Mouse (Mus musculus) spleen, postnatal 4 days (tissue): ENCODE data around the gene Ifrd2.
"Not testable (repeated sequence)": the region's sequence is repeated elsewhere in the genome, so short reads cannot be mapped to it uniquely, and the experiment has no call there.

Experiments used
- DNase-seq, 2 experiments: peaks; one replicate each; pipeline ENCODE4 v3.0.0; 2022; ENCODE audit warnings: low spot score in 2 of 2

Gene Ifrd2

DNA sequence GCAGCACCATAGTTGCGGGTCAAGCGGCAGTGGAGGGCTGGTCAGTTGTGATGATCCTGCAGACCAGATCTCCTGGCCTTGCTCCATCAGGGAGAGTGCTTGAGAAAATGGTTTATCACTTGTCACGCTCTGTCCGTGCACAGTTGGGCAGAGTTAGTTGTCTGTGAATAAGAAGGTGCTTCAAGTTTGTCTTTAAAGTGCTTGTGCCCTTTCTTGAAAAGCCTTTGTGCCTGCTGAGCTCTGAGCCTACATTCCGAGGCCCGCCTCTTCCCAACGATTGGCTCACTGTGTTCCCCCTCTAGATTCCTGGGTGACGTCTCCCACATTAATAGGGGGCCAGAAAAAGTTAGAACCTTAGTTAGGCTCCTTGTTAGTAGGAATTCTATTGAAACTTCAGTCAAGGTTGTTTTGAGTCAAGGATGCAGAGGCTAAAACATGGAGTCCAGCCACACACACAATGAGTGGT lies 35.5 kb upstream of the Ifrd2 start:
- DNase-seq: no peak

DNA sequence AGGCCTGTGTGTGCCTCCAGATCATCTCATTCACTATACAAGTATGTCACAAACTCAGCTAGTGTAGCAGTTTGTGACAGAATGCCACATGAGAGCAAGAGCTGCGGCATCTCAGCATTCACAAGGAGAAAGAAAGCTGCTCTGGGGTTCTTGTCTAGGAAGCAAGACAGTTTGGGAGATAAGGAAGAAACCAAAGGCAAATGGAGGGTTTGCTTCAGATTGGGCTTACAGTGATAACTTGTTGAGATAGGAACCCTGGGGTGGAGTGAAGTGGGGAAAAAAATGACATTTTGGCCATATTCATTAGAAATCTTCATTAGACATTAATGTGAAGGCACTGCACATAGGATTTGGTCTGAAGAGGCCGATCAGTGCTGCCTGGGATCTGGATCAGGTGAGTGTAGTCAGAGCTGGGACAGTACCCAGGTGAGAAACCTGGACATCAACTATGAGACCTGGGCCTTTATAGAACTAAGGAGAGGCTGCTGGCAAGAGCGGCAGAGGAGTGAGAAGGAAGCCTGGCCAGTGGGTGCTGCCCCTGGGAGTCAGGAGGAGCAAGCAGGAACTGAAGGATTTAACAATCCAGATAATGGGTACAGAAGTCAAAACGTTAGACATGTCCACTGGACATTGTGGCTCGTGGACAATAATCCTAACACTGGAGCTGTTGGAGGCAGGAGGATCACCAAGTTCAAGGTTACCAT lies 34.6 kb upstream of the Ifrd2 start:
- DNase-seq: no peak

DNA sequence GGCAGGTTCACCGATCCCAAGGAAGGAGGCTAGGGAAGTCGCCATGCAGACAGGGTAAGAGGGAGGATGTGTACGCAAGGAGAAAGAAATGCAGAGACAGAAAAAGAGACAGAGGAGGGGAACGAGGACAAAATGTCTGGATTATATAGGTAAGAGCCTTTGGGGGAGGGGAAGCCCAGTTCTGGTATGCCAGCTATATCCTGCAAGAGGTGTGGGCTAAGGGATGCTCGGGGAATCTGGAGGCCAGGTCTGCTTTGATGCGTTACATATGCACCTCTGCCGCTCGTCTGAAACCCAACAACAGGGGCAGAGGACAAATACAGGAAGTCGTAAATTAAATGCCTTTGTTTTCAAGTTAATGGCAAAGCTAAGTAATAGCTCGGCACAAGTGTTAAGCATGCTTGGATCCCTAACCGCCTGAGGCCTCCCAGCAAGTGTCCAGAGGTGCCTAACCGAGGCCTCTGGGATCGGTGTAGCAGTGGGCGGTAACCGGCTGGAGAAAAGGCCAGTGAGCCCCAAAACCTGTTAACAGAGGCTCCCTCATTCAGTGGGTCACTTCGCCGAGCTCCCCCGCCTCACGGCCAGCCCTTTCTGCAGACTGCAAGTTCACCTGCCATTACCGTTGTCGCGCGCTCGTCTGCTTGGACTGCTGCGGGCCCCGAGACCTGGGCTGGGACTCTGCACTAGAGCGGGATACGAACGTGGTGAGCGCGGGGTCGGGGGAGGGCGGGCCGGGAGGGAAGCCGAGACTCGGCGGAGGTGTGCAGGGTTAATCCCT lies 33.7 kb upstream of the Ifrd2 start:
- peak in 1 of 2 experiments; percentile 81 for DNase-seq

DNA sequence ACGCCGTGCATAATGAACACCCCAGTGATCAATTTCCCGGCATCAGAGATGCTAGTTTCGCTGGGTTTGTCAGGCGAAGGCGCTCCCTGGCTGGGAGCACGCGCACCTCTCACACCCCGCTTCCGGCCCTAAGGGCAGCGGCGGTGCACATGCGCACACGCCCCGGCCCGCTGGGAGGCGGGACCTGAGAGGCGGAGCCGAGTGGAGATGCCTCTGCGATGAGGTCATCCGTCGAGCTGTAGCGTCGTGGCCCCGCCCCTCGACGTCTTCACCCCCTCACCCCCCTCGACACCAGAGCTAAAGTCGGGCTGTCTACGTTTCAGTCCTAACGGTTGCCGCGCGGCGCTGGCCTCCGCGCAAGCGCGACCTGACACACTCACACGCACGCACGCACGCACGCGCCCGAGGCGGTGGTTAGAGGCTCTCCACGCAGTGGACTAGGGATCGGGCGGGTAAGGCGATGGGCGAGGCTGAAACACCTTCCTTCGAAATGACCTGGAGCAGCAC lies 33.1 kb upstream of the Ifrd2 start:
- peak; percentile 95 to 96 for DNase-seq

DNA sequence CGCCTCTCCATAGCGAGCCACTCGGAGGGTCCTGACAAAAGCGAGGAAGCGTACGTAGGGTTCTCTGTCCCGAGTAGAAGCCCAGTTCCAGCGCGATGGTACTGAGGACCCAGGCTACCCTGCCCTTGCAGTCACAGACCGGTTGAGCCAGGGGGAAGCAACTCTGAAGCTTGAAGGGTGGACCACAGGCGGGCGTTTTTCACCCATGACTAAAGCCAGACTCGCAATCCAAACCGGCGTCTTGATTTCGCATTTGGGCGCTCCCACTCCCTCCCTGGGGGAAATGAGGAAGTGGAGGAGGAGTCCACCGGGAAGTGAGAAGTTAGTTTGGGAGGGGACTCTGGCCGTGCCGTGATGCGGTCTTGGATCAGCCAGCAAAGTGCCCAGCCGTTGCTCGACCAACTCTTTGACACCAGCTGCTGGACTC lies 32.4 kb upstream of the Ifrd2 start:
- DNase-seq: peak in 1 of 2 experiments; percentile 55

DNA sequence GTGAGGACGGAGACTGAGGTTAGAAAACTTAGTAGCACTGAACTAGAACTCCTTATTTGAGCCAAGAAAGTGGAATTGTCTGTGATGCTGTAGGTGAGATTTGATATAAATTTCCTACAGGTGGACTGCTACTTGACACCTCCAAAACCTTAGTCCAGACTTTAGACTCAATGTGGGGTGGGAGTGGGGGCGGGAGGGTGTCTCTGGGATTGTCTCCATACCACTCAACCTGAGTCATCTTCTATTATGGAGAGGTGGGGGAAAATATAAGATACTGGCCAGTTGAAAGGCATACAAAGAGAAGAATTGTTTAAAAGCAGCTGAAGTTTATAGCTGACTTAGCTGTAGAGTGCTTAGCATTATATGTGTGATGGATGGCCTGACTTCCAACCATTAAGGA lies 31.7 kb upstream of the Ifrd2 start:
- no peak for DNase-seq

DNA sequence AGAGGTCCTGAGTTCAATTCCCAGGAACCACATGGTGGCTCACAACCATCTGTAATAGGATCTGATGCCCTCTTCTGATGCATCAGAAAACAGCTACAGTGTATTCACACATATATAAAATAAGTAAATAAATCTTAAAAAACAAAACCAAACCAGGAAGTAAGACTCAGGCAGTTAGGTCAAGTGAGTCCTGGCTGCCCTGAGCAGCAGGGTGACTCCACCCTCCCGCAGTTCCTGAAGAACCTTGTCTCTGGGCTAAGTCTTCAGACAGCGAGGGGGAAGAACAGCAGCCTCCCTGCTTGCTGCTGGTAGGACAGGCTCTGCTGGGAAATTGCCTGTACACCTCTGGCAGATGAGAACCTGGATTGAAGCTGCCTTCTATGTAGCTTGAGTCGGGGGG lies 31.1 kb upstream of the Ifrd2 start:
- DNase-seq: no peak

DNA sequence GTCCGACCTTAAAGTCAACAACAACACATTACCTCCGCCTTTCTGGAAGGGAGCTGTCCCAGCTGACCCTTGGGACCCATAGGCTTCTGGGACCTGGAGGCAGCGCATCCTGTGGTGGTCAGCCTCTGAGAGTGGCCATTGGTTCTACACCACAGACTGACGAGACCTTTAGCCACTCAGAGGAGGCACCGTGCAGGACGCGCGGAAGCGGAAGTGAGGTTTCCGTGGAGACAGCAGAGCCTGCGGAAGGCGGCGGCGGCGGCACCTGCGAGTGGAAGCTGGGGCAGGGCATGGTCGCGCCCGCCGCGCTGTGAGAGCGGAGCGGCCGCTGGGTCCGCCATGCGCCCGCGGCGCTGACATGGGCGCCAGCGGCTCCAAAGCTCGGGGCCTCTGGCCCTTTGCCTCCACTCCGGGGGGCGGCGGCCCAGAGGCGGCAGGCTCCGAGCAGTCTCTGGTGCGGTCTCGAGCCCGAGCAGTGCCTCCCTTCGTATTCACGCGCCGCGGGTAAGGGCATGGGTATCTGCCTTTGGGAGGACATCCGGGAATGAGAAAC lies 24.3 kb upstream of the Ifrd2 start, which contains the start of gene Tusc2:
TSS of gene Tusc2 (plus strand) at position 227 of the 553 bp plus-strand sequence.
- DNase-seq: peak; percentile 92 to 96

DNA sequence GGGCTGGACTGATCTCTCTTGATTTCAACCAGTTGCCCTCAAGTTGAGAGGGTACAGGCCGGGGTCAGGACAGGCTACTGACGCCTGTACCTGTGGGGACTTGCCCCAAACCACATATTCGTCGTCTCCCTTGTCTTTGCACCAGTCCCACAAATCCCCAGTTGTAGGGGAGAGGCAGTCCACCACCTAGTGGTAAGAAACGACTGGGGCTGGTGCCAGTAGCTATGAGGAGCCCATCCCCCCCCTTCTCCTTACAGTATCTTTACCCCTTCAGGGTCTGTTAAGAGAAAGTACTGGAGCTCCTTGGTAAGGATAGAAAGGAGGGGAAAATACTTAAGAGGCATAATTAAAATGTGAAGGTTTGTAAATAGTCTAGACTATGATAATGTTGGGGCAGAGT lies 21.9 kb upstream of the Ifrd2 start:
- not testable (repeated sequence) for DNase-seq

DNA sequence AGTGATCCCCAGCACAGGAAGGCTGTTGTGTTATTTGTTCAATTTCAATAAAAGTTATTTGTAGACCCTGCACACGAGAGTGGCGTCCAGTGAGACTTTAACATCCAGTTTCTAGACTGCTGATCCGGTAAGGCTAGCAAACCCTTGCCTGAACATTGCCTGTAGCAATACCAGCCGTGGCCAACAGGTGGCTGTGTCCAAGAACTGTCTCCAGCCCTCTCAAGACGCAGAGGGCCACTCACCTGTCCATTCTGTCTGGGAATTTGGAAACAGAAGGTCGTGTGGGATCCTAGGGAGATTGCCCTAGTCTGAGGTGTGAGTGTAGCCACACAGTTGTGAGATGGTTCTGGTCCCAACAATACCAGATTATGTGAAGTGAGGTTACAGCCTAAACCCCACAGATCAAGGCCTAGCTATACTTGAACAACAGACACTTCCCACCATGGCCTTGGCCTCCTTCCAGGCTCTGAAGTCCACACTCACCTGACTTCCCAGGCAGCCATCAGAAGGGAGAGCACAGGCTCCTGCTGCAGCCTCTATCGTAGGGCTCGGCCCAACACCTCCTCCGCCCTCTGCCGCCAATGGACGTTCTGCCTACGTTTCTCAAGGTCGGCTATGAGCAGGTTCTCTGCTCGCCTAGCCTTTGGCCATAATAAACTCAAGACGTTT lies 21.3 kb upstream of the Ifrd2 start:
- peak; percentile 89 to 97 for DNase-seq

DNA sequence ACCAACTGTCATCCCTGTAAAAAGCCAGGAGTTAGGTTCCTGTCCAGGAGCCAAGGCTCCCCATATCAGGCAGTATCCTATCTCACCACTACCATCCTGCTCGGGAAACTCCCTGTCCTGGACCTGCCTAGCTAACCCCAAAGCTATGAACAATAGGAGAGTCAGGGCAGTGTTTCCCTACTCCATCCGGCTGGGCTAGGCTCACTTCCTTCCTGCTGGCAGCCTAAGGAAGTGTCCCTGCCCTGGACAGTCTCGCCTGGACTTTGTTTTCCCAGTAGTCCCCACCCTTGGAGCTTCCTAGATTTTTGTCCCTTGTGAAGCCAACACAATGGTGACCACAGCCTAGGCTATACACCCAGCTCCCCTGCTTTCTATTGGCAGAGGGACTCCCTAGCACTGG lies 20.6 kb upstream of the Ifrd2 start:
- DNase-seq: no peak

DNA sequence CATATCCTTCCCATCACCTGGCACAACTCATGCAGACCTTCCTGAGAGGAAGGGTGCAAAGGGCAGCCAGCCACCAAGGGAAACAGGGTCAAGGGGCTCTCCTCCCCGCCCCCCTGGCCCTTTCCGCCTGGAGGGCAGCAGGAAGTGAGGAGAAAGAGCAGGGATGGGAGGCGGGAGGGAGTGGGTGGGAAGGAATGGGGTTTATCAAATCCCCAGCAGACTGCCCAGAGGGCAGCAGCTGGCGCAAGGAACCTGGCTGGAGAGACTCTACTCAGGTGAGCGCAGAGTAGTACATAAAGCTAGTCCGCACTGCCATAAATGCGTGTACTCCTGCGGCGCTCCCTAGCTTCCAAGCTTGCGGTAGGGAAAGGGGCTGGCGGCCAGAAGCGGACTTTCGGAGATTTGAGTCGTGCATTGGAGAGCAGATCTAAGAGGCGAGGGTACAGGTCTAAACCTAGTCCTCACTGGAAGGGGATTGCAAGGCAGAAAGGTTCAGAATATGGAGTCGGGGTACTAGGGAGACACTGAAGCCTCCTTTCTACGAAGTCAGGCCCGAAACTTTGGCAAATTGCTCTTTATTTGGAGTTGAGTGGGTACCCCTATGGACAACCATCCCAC lies 19.6 kb upstream of the Ifrd2 start, which contains the start of gene Hyal2:
TSS of gene Hyal2 (plus strand) at position 244 of the 618 bp plus-strand sequence.
- no peak for DNase-seq

DNA sequence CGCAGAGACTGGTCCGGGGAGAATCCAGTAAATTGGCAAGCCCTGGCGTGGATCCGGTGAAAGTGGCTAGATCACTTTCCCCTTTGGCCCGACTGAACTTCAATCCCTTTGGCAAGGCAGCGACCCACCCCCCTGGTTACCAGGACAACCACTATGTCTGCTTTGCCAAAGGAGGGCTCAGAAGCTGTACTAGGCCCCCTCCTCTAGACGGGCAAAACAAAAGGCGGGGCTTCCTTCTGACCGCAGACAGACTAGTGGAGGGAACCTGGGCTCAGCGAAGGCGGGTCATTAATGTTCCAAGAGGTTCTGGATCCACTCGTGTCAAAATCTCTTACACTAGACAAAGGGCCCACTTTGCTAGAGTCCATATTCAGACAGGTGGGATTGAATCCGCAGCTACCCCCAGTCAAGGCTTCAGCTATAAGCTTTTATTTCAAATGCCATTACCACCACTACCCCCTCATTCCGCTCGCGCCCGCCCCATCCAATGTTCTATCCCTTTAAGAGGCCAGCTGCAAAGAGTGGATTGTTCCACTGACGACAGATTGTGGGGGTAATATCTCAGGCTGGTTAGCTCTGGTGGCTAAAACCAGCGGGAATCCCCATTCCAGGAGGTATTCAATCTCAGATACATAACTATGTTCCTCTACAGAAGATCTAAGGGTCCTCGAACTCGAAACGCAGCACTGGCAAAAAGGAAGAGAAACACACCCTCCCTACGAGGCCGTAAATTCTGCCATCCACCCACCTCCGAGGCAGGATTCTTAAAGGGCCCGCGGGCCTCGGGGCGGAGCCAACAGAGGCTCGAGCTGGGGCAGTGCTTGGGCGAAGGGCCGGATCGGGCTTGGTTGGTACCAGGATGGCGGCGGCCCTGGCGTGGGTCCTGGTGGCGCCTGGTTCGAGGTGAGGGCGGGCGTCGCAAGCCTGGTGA lies 18.8 kb upstream of the Ifrd2 start:
- DNase-seq: peak; percentile 86 to 90

DNA sequence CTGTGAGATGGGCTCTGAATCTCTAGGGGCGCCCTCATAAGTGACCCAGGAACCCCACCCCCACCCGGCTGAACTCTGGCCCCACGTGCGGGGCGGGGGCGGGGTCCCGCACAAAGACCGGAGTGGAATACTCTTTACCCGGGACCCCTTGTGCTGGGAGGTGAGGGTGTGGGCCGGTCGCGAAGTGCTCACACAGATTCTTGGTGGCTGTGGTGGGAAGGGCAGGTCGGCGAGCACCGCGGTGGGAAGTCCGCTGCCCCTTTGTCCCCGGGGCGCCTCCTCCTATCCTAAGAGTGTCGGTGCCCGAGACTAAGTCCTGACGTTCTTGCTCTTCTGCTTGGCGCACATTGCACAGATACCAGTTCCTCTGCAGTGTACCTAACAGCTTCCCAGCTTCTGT lies 18.2 kb upstream of the Ifrd2 start:
- no peak for DNase-seq

DNA sequence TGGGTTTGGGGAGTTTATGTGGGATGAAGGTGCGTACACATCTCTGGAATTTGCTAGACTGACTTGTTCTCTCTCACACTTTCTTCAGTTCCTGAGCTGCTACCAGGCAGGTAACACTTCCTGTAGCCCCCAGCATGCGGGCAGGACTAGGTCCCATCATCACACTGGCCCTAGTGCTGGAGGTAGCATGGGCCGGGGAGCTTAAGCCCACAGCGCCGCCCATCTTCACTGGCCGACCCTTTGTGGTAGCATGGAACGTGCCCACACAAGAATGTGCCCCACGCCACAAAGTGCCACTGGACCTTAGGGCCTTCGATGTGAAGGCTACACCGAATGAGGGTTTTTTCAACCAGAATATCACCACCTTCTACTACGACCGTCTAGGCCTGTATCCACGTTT lies 17.4 kb upstream of the Ifrd2 start:
- DNase-seq: no peak

DNA sequence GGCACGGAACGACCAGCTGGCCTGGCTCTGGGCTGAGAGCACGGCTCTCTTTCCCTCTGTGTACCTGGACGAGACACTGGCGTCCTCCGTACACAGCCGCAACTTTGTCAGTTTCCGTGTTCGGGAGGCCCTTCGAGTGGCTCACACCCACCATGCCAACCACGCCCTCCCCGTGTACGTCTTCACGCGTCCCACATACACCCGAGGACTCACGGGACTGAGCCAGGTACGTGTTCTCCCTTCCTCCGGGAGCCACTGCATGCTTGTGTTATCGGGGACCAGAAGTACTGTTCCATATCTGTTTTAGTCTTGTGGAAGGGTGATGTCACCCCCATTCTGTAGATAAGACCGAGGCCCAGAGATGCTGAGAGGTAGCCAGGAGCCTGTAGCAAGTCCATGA lies 16.6 kb upstream of the Ifrd2 start:
- DNase-seq: no peak

DNA sequence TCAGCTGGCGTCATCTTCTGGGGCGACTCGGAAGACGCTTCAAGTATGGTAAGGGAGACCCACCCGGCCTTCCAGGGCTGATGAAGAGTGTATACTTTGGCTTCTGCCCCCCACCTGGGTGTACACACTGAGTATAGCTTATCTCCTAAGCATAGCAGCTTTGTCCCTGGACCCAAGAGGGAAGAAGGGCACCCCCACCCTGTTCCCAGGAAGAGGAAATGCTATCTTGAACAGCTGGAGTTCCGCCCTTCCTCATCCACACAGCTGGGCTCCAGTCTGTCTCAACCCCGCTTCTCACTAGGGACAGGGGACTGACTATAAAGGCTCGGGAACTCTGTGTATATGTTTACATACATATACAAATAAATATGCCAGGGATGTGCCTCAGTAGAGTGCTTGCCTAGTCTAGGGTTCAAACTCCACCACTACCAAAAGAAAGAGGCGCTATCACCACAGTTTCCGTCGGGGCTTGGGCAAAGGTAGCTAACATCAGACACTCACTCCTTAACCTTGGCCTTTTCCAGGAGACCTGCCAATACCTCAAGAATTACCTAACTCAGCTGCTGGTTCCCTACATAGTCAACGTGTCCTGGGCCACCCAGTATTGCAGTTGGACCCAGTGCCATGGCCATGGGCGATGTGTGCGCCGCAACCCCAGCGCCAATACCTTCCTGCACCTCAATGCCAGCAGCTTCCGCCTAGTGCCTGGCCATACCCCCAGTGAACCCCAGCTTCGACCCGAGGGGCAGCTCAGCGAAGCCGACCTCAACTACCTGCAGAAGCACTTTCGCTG lies 15.7 kb upstream of the Ifrd2 start:
- DNase-seq: no peak

DNA sequence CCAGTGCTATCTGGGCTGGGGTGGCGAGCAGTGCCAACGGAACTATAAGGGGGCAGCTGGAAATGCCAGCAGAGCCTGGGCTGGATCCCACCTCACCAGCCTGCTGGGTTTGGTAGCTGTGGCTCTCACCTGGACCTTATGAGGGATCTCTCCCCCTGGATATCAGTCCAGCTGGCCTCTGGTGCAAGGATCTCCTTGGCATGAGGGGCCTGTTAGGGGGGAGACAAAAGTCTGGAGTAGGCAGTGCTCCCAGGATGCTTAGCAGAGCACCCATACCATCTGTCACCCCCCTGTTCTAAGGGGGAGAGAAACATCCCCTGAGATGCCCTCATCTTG lies 15.1 kb upstream of the Ifrd2 start:
- no peak for DNase-seq

DNA sequence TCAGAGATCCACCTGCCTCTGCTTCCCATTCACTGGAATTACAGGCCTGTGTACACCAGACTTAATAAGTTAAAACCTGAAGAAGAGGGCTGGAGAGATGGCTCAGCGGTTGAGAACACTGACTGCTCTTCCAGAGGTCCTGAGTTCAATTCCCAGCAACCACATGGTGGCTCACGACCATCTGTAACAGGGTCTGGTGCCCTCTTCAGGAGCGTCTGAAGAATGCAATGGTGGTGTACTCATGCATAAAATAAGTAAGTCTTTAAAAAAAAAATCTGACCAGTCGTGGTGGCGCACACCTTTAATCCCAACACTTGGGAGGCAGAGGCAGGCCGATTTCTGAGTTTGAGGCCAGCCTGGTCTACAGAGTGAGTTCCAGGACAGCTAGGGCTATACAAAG lies 13.7 kb upstream of the Ifrd2 start:
- DNase-seq: not testable (repeated sequence)
